Mouse (Mus musculus): Measurements from ENCODE around the gene Olig3. TPM values are rescaled to one million over a fixed set of nuclear protein-coding genes. Genes with fewer than 3 reads are reported as not detected.

Gene Olig3
- not detected in 2 replicates for polyA plus RNA-seq (2016; fragmentation: Nextera tagmentation; extraction: Ambion mirVana)

- no peak within 1 kb of the TSS for H3K4me3 ChIP-seq
- WGBS (ENCODE audit: insufficient replicate concordance) = under 1% methylated on average over 9 of the region's 9 CpGs
- no peaks in the 10 kb centered on the region for H3K9me3 ChIP-seq (replicated peaks)
- H3K27me3 ChIP-seq (replicated peaks) = peaks cover 98% of the 10 kb centered on the region
- peak within 1 kb of the TSS; percentile 14; the same call in 1 of the 2 replicates for H3K4me2 ChIP-seq
- no peak within 1 kb of the TSS for H3K9ac ChIP-seq
- ATAC-seq = no peak
- no peaks in the 10 kb centered on the region for H3K36me3 ChIP-seq
- H3K27ac ChIP-seq = no peak within 1 kb of the TSS
- H3K4me1 ChIP-seq = 0 out of 2 replicates have a peak, but pooled peaks cover 3% of the 10 kb centered on the region
These were observed at the start of gene Olig3 for GRCm38 (mm10) chr10:19356071-19356583. Gene Olig3, plus strand, starts transcription at chr10:19356533.

GRCm38 (mm10) chr10:19309681-19310395, 46.5 kb upstream of the Olig3 start:
- Histone ChIP-seq H3K36me3 (no peaks in the 10 kb centered on the region), H3K4me2 (no peak overlapping the region), H3K9ac (no peak overlapping the region), H3K27me3 (replicated peaks) (no peaks in the 10 kb centered on the region), H3K27ac (no peak overlapping the region), H3K4me3 (no peak overlapping the region), H3K4me1 (no peaks in the 10 kb centered on the region), H3K9me3 (replicated peaks) (no peaks in the 10 kb centered on the region)
- WGBS (ENCODE audit: insufficient replicate concordance) = 36% methylated on average over 5 of the region's 5 CpGs
- ATAC-seq = no peak

- H3K27me3 ChIP-seq (replicated peaks) = no peaks in the 10 kb centered on the region
- H3K4me1 ChIP-seq = no peaks in the 10 kb centered on the region
- H3K4me3 ChIP-seq = no peak overlapping the region
- H3K27ac ChIP-seq = no peak overlapping the region
- no peak for ATAC-seq
- WGBS (ENCODE audit: insufficient replicate concordance) = 34% methylated on average over 5 of the region's 5 CpGs
- H3K9me3 ChIP-seq (replicated peaks) = no peaks in the 10 kb centered on the region
- no peaks in the 10 kb centered on the region for H3K36me3 ChIP-seq
- no peak overlapping the region for H3K4me2 ChIP-seq
- no peak overlapping the region for H3K9ac ChIP-seq
These were observed 45.9 kb upstream of the Olig3 start for GRCm38 (mm10) chr10:19310471-19310870.

GRCm38 (mm10) chr10:19317962-19318812, 38.1 kb upstream of the Olig3 start:
- WGBS (ENCODE audit: insufficient replicate concordance) = 72% methylated on average over 19 of the region's 19 CpGs
- Histone ChIP-seq H3K36me3 (no peaks in the 10 kb centered on the region), H3K9ac (no peak overlapping the region), H3K4me1 (no peaks in the 10 kb centered on the region), H3K27me3 (replicated peaks) (no peaks in the 10 kb centered on the region), H3K4me2 (no peak overlapping the region), H3K9me3 (replicated peaks) (no peaks in the 10 kb centered on the region), H3K4me3 (no peak overlapping the region), H3K27ac (no peak overlapping the region)
- ATAC-seq = no peak

- no peaks in the 10 kb centered on the region for H3K9me3 ChIP-seq (replicated peaks)
- no peak overlapping the region for H3K27ac ChIP-seq
- no peak overlapping the region for H3K4me2 ChIP-seq
- WGBS (ENCODE audit: insufficient replicate concordance) = 78% methylated on average over 2 of the region's 2 CpGs
- no peak overlapping the region for H3K9ac ChIP-seq
- no peaks in the 10 kb centered on the region for H3K27me3 ChIP-seq (replicated peaks)
- H3K4me3 ChIP-seq = no peak overlapping the region
- no peaks in the 10 kb centered on the region for H3K4me1 ChIP-seq
- no peak for ATAC-seq
- H3K36me3 ChIP-seq = no peaks in the 10 kb centered on the region
These were observed 34.6 kb upstream of the Olig3 start for GRCm38 (mm10) chr10:19321781-19322180.

- Histone ChIP-seq H3K9ac (no peak overlapping the region), H3K4me2 (no peak overlapping the region), H3K27me3 (replicated peaks) (no peaks in the 10 kb centered on the region), H3K9me3 (replicated peaks) (no peaks in the 10 kb centered on the region), H3K27ac (no peak overlapping the region), H3K4me1 (no peaks in the 10 kb centered on the region), H3K4me3 (no peak overlapping the region), H3K36me3 (no peaks in the 10 kb centered on the region)
- 48% methylated on average over 3 of the region's 3 CpGs for WGBS (ENCODE audit: insufficient replicate concordance)
- ATAC-seq = no peak
These were observed 27.0 kb upstream of the Olig3 start for GRCm38 (mm10) chr10:19329191-19329777.

GRCm38 (mm10) chr10:19333425-19333824, 22.9 kb upstream of the Olig3 start:
- Histone ChIP-seq H3K4me2 (no peak overlapping the region), H3K9ac (no peak overlapping the region), H3K4me3 (no peak overlapping the region), H3K4me1 (no peaks in the 10 kb centered on the region), H3K36me3 (no peaks in the 10 kb centered on the region), H3K27me3 (replicated peaks) (no peaks in the 10 kb centered on the region), H3K27ac (no peak overlapping the region), H3K9me3 (replicated peaks) (no peaks in the 10 kb centered on the region)
- 41% methylated on average over 1 of the region's 1 CpGs for WGBS (ENCODE audit: insufficient replicate concordance)
- ATAC-seq = no peak

- H3K4me3 ChIP-seq = no peak overlapping the region
These were observed 17.4 kb upstream of the Olig3 start for GRCm38 (mm10) chr10:19338695-19339630.

GRCm38 (mm10) chr10:19344039-19344438, 12.3 kb upstream of the Olig3 start:
- no peak overlapping the region for H3K4me2 ChIP-seq
- peaks cover 20% of the 10 kb centered on the region for H3K27me3 ChIP-seq (replicated peaks)
- ATAC-seq = no peak
- no peaks in the 10 kb centered on the region for H3K9me3 ChIP-seq (replicated peaks)
- no peaks in the 10 kb centered on the region for H3K4me1 ChIP-seq
- no peak overlapping the region for H3K4me3 ChIP-seq
- WGBS (ENCODE audit: insufficient replicate concordance) = 75% methylated on average over 6 of the region's 6 CpGs
- no peak overlapping the region for H3K27ac ChIP-seq
- no peak overlapping the region for H3K9ac ChIP-seq
- H3K36me3 ChIP-seq = no peaks in the 10 kb centered on the region

More at GRCm38 (mm10) chr10:19338695-19339630, 17.4 kb upstream of the Olig3 start:
- Histone ChIP-seq H3K27me3 (replicated peaks) (peaks cover 16% of the 10 kb centered on the region), H3K4me2 (no peak overlapping the region), H3K36me3 (no peaks in the 10 kb centered on the region), H3K27ac (no peak overlapping the region), H3K4me1 (no peaks in the 10 kb centered on the region), H3K9ac (no peak overlapping the region), H3K9me3 (replicated peaks) (no peaks in the 10 kb centered on the region)
- WGBS (ENCODE audit: insufficient replicate concordance) = 12% methylated on average over 18 of the region's 18 CpGs
- no peak for ATAC-seq

- no peak for ATAC-seq
- no peaks in the 10 kb centered on the region for H3K4me1 ChIP-seq
- H3K9ac ChIP-seq = no peak overlapping the region
- H3K4me3 ChIP-seq = no peak overlapping the region
- peaks cover 43% of the 10 kb centered on the region for H3K27me3 ChIP-seq (replicated peaks)
- no peaks in the 10 kb centered on the region for H3K36me3 ChIP-seq
- no peak overlapping the region for H3K4me2 ChIP-seq
- no peaks in the 10 kb centered on the region for H3K9me3 ChIP-seq (replicated peaks)
- WGBS (ENCODE audit: insufficient replicate concordance) = 38% methylated on average over 3 of the region's 3 CpGs
- no peak overlapping the region for H3K27ac ChIP-seq
These were observed 7.0 kb upstream of the Olig3 start for GRCm38 (mm10) chr10:19349326-19349725.
